Mouse (Mus musculus) kidney, postnatal 14 days (tissue): ENCODE data around the gene Ubr2.
A peak's percentile ranks its signal among the peaks of the same experiment; 100 is the strongest.

ENCODE experiments used
- DNase-seq: peaks from one replicate; pipeline ENCODE4 v3.0.0; 2022; ENCODE audit warnings: mixed read lengths

Gene Ubr2

GRCm38 (mm10) chr17:46879841-46880311 lies 130.5 kb downstream of the Ubr2 start:
- DNase-seq = peak; percentile 77
